Mouse (Mus musculus): ENCODE data around the gene Mrpl23.

The Mrpl23 gene

DNA sequence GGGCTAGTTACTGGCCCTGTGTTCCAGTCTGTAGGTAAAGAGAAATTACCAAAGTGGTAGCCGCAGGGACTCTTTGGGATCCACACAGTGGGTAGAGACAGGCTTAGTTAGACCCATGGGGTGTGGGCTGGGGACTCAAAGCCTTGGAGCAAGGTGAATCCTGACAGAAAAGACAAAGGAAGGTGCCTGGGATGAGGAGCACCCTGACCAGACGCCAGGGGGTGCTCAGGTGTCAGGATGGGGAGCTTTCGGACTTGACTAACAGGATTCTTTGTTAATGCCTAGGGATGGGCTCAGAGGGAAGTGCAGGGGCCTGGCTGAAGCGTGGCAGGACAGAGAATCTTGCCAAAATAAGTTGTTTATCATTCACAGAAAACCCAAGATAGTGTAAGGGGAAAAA, 10.1 kb upstream of the Mrpl23 start:
- peak in 1 of 2 experiments; percentile 20 for DNase-seq (ENCODE audit: low spot score in 2 of 2)

DNA sequence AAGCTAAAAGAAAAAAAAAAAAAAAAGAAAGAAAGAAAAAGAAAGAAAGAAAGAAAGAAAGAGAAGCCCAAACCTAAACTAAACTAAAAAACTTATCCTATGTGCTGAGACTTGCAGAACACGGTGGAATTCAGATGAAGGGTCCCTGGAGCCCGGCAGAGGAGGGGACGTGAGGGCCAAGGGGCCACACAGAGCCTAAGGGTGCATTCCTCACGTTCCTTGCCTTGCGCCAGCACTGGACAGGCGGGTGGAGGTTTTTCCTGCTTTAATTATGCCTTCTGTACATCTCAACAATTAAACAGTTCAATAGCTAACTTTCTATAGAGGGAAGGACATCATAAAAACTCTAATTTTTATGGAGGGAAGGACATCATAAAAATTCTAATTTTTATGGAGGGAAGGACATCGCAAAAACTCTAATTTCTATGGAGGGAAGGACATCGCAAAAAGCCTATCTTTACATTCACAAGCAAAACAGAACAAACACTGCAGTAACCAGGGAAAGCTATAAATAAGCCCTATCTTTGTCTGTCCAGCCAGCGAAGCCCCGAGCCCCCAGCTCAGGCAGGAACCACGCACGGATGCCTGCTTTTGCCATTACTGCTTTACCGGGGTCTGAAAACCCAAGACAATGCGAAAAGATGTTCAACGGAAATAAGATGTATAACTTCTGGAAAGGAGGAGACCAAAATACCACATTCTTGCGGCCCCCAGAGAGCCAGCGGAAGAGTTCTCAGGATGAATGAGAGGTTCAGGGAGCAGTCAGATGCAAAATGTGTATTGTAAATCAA, 9.1 kb upstream of the Mrpl23 start:
- no peak for DNase-seq (ENCODE audit: low spot score in 2 of 2)

DNA sequence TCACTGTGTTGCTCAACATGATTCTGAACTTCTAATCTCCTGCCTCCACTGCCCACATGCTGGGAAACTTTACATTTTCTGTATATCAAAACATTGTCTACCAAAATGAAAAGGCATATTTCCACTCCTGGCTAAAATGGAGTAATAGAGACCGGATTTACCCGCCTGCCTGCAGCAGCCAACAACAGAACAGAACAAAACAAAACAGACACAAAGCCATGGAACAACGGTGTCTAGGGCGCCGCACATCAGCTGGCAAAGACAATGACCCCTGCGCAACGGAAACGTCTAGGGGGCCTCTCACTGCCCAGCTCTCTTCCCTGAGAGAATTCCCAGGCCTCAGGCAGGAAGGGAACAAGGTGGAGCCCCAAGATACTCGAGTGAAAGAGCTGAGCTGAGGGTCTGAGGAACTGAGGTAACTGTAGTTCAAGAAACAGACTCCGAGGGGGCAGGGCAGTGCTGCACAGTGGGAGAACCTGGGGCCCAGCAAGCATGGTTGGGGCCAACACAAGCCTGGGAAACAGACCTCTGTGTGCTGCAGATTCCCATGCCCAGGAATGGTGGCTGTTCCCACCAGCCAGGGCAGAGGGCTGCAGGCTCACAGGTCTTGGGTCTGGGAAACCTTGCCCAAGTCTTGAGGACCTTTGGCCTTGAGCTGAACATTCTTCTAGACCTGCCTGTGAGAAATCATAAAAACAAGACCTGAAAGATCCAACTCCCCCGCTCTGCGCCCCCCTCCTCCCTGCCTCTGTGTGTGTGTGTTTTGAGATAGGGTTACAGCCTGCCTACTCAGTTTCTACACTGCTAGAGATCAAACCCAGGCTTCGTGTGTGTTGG, 6.9 kb upstream of the Mrpl23 start:
- no peak for DNase-seq (ENCODE audit: low spot score in 2 of 2)

DNA sequence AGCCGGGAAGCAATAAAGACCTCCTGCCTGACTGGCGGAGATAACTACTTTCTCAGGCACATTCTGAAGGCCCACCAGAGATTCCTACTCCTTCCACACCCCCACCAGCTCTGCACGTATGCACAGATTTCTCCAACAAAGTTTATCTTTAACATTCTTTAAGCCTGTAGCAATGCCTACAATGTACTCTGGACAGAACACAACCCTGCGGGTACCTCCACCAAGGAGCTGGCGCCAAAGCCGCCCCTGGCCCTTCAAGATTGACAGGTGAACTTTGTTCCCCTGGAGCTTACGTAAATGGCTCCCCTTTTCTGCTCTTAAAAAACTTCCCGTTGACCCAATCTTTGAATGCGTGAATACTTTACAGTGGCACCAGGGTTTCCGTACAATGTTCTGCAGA, 3.1 kb upstream of the Mrpl23 start:
- DNase-seq (ENCODE audit: low spot score in 2 of 2), result no peak

DNA sequence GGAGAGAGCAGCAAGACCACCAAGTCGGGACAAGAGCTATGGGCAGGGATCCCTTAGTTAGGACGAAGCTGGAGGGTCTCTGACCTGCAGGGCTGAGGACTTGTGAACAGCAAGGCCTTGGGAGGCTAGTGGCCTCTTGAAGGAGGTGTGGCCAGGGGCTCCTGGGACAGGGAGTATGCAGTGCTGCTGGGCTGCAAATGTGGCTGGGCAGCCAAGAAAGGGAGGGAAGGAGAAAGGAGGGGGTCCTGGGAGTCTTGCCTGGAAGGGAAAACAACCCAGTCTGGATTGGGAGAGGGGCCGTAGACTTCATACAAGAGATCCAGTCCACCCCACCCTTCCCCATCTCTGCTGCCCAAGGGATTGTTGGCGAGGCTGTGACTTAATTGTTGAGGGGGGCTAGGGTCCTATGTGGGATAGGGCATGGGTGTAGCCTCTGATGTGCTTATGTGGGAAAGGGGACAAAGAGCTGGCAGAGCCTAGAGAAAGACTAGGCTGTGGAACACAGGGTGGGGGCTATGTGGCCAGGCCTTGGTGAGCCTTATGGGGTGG, 439 bp upstream of the Mrpl23 start:
- DNase-seq (ENCODE audit: low spot score in 2 of 2), result no peak

DNA sequence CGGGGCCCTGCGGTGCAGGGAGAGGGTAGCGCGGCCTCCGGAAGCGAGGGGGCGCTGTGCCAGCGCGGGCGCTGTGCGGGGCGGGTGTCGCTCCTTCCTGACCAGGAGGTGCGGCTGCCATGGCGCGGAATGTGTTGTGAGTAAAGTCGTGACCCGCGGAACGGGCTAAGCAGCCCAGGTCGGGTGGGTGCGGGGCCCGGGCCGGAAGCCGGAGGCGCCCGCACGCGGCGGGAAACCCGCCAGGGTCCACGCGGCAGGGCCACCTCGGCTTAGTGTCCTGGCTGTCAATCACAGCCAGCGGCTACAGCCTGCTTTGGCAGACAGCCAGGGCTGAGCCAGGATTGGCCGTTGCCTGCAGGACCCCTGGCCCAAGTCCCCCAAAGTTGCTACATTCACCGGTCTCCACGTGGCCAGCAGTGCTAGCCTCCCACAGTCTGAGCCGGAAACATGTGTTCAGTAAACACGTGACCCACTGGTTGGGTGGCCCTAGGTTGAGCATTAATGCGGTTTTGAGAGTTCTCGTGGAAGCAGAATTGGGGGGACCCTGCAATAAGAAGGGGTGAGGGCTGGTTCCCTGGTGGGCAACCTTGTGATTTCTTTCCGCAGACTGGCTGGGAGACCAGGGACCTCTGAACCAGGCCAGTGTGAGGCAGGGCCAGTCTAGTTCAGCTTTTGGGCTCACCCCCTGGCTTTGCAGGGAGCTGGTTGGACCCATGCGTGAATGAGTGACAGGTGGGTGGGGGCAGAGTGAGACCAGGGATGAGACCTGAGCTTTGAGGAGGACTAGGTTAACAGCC, 771 bp downstream of the Mrpl23 start:
- peak; percentile 82 to 83 for DNase-seq (ENCODE audit: low spot score in 2 of 2)

DNA sequence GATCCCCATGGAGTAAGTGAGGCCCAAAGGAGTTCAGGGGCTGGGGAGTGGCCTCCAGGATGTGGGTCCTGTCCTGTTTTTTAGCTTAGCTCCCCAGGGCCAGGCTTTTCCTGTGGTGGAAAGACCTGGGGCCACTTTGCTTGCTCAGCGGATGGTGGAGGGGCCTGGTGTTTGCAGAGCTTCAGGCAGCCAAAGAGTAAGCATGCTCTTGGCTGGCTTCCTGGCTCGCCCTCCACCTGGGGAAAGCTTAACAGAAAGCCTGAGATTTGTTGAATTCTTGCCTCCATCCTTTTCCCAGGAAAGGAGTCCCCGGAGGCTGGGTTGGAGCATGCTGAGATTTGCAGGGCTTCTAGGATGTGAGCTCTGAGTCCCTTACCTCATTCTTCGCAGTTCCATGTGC, 2.6 kb downstream of the Mrpl23 start:
- no peak for DNase-seq (ENCODE audit: low spot score in 2 of 2)

DNA sequence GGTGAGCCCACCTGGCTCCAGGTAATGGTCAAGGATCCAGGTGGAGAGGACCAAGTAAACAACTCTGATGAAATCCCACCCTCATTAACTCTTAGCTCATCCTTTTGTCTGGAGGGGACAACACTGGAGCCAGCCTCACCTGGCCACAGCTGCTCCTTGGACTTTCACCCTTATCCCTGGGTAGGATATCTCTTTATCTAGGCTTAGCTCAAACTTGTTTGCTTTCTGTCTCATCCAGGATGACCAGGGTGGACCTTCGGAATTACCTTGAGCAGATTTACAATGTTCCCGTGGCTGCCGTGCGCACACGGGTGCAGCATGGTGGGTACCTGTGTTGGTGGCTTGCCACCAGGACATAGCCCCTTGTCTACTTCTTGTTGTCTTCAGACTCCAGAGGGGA, 3.3 kb downstream of the Mrpl23 start:
- DNase-seq (ENCODE audit: low spot score in 2 of 2), result no peak

DNA sequence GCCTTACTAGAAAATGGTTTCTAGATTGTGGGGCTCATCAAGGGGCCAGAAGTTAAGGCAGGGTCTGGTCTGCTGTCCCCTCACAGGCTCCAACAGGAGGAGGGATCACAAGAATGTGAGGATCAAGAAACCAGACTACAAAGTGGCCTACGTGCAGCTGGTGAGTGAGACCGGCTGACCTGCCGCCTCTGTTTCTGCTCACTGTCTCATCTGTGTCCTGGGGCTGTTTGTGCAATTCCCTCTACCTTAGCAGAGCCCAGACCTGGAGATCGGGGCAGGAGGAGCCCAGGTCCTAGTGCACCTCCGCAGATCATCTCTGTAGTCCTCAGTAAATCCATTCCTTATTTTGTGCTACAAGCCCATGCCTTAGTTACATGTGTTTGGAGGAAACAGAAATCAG, 4.7 kb downstream of the Mrpl23 start:
- DNase-seq (ENCODE audit: low spot score in 2 of 2), result no peak

DNA sequence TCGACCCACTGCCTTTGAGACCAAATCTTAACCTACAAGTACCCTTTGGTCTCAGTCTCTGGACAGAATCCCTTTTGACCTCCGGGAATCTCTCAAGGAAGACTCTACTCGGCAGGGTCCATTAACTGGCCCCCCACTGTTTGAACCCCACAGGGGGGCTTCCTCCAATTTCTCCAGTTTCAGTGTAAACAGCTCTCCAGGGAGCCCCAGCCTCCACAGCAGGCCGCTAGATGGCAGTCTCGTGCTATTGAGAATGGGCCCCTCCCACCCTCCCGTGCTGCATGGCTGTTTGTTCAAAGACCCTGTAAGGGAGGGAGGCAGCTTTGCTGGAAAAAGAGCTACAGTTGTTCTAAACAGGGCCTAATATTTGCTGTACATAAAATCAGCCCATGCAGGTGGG, 5.4 kb downstream of the Mrpl23 start:
- peak; percentile 49 to 66 for DNase-seq (ENCODE audit: low spot score in 2 of 2)

DNA sequence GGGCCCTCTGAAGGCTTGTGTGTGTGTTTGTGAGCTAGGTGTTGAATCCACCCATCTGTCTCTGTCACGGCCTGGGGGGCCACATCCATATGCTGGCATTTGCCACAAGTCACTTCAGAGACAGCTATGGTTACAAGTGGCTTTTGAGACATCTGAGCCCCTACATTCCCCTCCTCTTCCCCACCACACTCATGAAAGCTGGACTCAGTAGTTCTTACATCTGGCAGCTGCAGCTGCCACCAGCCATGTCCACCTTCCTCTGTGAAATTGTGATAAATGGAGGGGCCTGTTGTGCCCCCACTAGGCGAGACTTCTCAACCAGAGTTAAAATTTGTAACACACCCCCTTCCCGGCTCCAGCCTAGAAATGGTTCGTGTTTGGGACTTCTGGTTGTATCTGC, 5.8 kb downstream of the Mrpl23 start:
- DNase-seq (ENCODE audit: low spot score in 2 of 2), result no peak

DNA sequence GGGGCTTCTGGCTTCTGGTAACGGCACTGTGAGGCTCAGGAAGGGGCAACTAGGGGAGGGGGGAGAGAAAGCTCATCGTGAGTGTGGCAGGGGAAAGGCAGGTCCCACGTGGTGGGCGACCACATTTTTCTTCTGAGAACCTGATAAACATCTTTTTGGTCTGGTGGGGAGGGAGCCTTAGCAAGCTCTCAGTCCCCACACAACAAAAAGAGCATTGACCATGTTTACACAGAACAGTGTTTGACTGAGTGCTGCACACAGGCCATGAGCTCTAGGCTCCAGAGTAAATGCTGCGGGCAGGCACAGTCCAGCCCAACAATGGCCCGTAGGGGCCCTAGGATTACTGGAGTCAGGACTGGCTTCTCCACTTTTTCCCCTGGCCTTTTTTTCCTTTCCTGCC, 6.3 kb downstream of the Mrpl23 start:
- DNase-seq (ENCODE audit: low spot score in 2 of 2), result no peak

DNA sequence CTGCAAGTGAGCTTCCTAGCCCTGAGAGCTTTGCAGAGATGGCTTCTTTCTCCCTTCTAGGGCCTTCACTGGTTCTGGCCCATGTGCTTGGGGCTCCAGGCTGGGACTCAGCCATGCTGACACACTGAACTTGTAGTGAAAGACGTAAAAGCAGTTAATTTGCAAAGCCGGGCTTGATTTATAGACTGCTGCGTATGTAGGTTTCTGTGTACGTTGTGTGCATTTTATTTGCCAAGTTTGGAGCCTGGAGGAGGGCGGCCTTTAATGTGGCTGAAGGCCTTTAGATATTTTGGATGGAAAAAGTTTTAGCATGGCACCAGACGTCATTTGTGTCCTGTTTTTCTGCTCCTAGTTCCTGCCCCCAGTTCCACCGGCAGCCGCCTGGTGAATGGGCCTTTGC, 7.3 kb downstream of the Mrpl23 start:
- no peak for DNase-seq (ENCODE audit: low spot score in 2 of 2)

DNA sequence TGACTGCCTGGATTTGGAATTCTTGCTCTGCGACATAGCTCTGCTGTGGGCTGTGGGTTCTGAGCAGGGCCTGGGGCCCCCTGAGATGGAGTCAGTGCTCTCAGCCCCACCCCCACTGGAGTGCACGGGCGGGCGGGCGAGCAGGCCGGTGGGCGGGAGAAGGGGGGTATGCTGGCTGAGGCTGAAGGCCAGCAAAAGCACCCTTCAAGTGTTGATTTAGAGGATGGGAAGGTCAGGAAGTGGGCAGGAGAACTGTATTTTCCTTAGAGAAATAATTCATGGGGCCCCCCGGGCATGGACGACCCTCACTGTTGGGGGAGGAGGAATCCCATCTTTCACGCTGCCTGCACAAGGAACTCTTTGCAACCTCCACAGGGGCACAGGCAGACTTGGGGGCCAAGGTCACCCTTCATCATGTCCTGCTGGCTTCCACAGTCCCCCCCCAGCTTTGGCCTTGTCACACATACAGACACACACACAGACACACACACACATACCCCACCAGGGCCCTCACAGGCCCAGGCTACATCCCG, 10.4 kb downstream of the Mrpl23 start:
- no peak for DNase-seq (ENCODE audit: low spot score in 2 of 2)

DNA sequence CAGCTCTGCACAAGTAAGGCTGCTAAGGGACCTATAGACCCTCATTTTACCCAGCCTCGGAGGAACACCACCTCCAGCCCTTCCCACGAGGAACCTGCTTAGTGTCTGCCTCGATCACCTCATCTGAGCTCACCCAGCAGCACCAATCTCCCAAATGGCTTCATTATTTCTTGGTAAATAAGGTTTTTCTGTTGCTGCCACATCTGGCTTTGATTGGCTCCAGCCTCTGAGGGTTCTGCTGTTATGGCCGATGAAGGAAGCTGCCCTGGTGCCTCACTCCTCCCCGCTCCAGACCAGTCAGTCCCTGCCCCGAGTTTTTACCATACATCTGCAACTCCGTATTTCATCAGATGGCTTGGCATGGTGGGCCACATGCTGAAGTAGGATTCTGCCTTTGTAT, 13.5 kb downstream of the Mrpl23 start:
- no peak for DNase-seq (ENCODE audit: low spot score in 2 of 2)

DNA sequence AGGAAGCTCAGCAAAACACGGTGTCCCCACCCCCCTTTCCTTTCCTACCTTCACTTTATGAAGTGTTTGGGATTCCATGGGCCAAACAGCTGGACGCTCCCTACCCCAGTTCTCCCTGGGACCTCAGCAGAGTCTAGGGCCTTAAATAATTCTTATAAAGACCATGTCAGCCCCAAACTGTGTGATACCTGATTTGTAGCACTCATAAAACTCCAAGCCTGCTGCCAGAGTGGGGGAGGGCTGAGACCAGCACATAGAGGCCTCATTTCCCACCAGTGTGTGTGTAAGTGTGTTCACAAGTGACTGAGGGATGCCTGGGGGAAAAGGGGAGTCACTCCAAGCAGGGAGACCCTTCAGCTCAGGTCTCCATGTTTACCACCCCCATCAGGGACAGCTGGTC, 15.4 kb downstream of the Mrpl23 start:
- no peak for DNase-seq (ENCODE audit: low spot score in 2 of 2)

DNA sequence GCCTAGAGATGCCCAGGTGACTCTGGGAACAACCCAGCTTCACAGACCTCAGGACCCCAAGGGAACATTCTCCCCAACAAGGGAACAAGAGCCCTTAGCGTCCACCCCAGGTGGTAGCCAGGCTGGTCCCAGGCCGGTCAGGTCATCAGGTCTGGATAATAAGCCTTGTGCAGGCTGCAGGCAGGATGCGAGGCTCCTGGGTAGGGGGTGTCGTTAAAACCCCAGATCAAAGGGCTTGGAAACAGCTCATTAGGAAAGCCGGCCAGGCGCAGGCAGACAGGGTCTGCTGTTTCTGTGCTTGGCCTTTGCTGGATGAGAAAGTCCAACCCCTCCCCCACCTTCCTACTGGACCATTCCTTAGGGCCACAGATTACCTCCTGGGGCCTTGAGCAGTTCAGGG, 16.2 kb downstream of the Mrpl23 start:
- no peak for DNase-seq (ENCODE audit: low spot score in 2 of 2)

DNA sequence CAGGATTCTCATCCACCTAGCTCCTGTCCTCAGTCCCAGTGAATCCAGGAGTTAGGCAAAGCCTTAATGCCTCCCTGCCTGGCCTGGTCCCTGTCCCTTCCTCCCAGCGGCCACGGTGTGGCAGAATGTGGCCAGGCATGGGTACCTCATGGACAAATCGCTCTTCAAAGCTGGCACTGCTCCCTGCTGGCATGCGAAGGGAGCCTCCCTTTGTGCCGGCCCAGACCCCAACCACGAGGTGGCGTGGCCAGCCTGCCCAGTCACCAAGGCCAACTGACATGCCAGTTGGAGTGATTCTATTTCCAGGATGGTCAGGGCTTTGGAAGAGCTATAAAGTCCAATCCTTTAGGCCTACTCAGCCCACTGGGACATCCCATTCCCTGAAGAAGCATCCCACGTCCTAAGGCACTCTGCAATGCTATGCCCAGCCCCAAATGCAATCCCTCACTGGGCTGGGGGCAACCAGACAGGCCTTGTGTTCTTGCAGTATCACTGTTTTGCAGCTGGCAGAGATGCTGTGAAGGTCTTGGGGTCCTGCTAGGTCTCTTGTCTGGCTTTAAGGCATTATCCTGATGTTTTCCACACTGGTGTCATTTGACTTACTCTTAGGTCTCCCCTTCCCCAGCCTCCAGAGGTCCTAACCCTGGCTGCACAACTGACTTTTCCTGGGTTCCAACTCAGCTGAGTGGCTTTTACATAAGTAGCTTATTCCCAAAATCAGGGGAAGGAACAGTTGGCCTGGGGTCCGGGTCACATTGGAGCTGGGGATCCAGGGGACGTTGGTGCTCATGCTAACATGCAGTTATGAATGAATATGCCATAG, 17.7 kb downstream of the Mrpl23 start:
- DNase-seq (ENCODE audit: low spot score in 2 of 2), result no peak

DNA sequence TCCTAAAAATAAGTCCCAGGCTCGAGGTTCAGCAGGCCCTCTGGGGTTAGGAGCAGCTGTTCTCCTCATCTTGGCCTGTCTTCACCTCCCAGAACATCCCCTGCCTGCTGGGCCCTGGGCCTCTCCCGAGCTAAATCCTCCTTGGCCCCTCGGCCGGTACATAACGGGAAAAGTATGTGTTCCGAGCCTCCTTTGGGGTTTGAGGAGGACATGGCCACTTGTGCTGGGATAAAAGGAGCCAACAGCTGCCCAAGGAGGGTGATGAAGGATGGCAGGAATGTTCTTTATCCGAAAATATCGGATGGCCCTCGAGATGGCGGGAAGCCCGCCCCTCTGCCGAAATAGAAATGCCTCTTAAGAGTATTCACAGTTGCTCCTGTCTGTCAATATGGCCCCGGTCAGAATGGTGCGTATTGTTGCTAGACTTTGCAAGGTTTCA, 18.5 kb downstream of the Mrpl23 start:
- DNase-seq (ENCODE audit: low spot score in 2 of 2), result no peak

DNA sequence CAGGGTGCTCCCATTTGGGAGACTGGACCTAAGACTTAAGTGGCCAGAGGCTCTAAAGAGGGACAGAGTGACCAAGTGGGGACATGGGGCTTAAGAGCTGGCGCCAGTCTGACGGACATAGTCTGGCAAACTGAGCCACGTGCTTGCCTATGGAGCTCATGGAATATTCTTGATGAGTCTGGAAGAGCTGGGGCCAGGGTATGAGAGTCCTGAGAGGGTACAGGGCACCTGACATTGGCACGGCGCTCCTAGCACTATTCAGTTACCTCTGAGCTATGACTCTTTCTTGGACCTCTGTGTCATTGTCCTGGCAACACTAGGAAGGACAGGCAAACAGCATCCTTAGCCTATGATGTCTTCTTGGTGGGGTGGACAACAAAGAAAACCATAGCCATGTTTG, 19.2 kb downstream of the Mrpl23 start:
- DNase-seq (ENCODE audit: low spot score in 2 of 2), result no peak
